Mouse (Mus musculus) hindbrain, embryonic 14.5 days (tissue): ENCODE measurements around the gene Rnf151. TPM values are rescaled to one million over a fixed set of nuclear protein-coding genes. Genes with fewer than 3 reads are reported as not detected.

Experiments used
- ATAC-seq: fragments of 200-750 bp; cut with Nextera tagmentation; 2 replicates; pipeline ENCODE4 v1.8.0; 2017; ENCODE audit warnings: moderate number of reproducible peaks, mild to moderate bottlenecking, moderate TSS enrichment, moderate library complexity; ENCODE audit not compliant: low FRiP score
- DNase-seq: peaks from one replicate; pipeline ENCODE4 v3.0.0-alpha.2; 2015; ENCODE audit warnings: low spot score
- H3K27ac ChIP-seq: fragments of 300-500 bp; sonication (generic); 2 replicates; pipeline ENCODE4 v1.5.1; 2014; ENCODE audit warnings: mild to moderate bottlenecking, moderate library complexity
- H3K27me3 ChIP-seq: fragments of 300-500 bp; sonication (generic); 2 replicates; pipeline ENCODE4 v1.6.1; 2014; ENCODE audit warnings: mild to moderate bottlenecking, low read length, mixed read lengths; ENCODE audit not compliant: control insufficient read depth, insufficient read depth
- H3K36me3 ChIP-seq: fragments of 300-500 bp; sonication (generic); replicated peaks from 2 replicates; pipeline ENCODE4 v1.6.1; 2014; ENCODE audit not compliant: control insufficient read depth, insufficient read depth
- H3K4me1 ChIP-seq: fragments of 300-500 bp; sonication (generic); replicated peaks from 2 replicates; pipeline ENCODE4 v1.6.1; 2014; ENCODE audit warnings: antibody characterized with exemption, low read length, mixed read lengths; ENCODE audit not compliant: control insufficient read depth, insufficient read depth
- H3K4me2 ChIP-seq: fragments of 300-500 bp; sonication (generic); replicated peaks from 2 replicates; pipeline ENCODE4 v1.6.1; 2014; ENCODE audit warnings: mild to moderate bottlenecking, moderate library complexity
- H3K4me3 ChIP-seq: fragments of 300-500 bp; sonication (generic); replicated peaks from 2 replicates; pipeline ENCODE4 v1.5.1; 2014; ENCODE audit warnings: mild to moderate bottlenecking, low read length
- H3K9ac ChIP-seq: fragments of 300-500 bp; sonication (generic); 2 replicates; pipeline ENCODE4 v1.6.1; 2014
- H3K9me3 ChIP-seq: fragments of 300-500 bp; sonication (generic); 2 replicates; pipeline ENCODE4 v1.6.1; 2016; ENCODE audit warnings: low read length; ENCODE audit not compliant: control insufficient read depth
- WGBS: fragments of 180-500 bp; shearing (Covaris S2); extraction: QIAGEN DNeasy Blood & Tissue Kit; methylation state at CpG from one replicate; pipeline ENCODE4 v1.1.7; 2014; 5-methylcytosine and 5-hydroxymethylcytosine counted together
- polyA plus RNA-seq: library from polyadenylated mRNA; unstranded; fragments of >200 nt; fragmentation: Nextera tagmentation; extraction: Ambion mirVana; gene quantifications from 2 replicates; pipeline ENCODE4 v1.2.1, GENCODE M21; 2014

Rnf151 gene
- polyA plus RNA-seq, result not detected in 2 replicates

GRCm38 (mm10) chr17:24717943-24718342, at the start of gene Rnf151, which contains the start of gene Rps2:
TSS of gene Rnf151 (minus strand) at chr17:24718063.
TSS of gene Rps2 (plus strand) at chr17:24718116.
- Histone ChIP-seq H3K9ac (peak within 1 kb of the TSS; percentile 90), H3K36me3 (peaks cover 36% of the 10 kb centered on the region), H3K27ac (no peak within 1 kb of the TSS), H3K4me3 (peak within 1 kb of the TSS; percentile 78), H3K4me2 (peak within 1 kb of the TSS; percentile 96), H3K4me1 (peaks cover 18% of the 10 kb centered on the region), H3K9me3 (no peaks in the 10 kb centered on the region), H3K27me3 (no peaks in the 10 kb centered on the region)
- ATAC-seq (no peak), DNase-seq (no peak)
- WGBS, result 85% methylated on average over 4 of the region's 4 CpGs

GRCm38 (mm10) chr17:24766266-24766875, 48.5 kb upstream of the Rnf151 start:
- Histone ChIP-seq H3K27me3 (0 out of 2 replicates have a peak, but pooled peaks cover 5% of the 10 kb centered on the region), H3K4me1 (no peaks in the 10 kb centered on the region), H3K9ac (no peak overlapping the region), H3K4me3 (no peak overlapping the region), H3K36me3 (no peaks in the 10 kb centered on the region), H3K27ac (no peak overlapping the region), H3K9me3 (no peaks in the 10 kb centered on the region), H3K4me2 (no peak overlapping the region)
- DNase-seq (no peak), ATAC-seq (no peak)
- 31% methylated on average over 12 of the region's 12 CpGs for WGBS

DNA sequence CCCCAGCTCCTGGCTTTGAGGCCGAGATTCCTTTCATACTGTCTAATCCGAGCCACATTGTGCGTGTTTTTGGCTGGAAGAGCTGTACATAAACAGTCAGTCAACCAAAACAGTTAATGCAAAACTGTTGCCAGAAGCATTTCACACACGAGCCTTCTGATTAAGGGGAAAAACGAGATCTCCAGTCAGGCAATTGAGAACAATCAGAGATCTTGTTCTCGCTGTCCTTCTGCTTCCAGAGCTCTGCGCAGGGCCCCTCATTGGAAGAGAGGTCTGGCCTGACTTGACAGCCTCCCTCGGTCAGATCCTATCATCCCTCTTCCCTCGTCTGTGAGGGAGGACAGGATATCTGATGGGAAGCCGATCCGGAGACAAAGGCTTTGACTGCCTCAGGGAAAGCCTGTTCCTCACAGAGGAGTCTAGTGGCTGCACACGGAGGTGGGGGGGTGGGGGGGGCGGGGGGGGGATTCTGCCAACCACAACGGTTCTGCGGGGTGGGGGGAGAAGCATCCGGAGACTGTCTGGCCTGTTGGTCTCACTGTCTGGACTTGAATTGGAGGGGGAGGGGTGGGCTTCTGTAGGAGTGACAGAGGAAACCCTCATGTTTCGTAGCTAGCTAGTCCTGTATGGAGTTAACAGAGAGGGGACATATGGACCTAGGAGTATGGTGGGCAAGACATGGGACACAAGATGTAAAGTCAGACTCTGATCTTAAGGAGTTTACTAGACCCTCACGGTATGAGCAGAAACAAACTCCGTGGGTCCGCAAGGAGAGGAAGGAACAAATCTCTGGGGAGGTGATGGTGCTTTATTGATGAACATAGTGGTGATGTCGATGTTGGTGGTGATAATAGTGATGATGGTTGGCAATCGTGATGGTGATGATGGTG, 47.4 kb upstream of the Rnf151 start:
- no peaks in the 10 kb centered on the region for H3K36me3 ChIP-seq
- whole genome bisulfite sequencing, result 50% methylated on average over 22 of the region's 22 CpGs
- no peak for DNase-seq
- H3K4me1 ChIP-seq, result no peaks in the 10 kb centered on the region
- ATAC-seq, result no peak
- 0 out of 2 replicates have a peak, but pooled peaks cover 5% of the 10 kb centered on the region for H3K27me3 ChIP-seq
- no peak overlapping the region for H3K4me2 ChIP-seq
- H3K4me3 ChIP-seq, result no peak overlapping the region
- no peak overlapping the region for H3K9ac ChIP-seq
- 0 out of 2 replicates have a peak, but pooled peaks cover 7% of the 10 kb centered on the region for H3K9me3 ChIP-seq
- peak overlapping the region; percentile 6; the same call in 1 of the 2 replicates for H3K27ac ChIP-seq

DNA sequence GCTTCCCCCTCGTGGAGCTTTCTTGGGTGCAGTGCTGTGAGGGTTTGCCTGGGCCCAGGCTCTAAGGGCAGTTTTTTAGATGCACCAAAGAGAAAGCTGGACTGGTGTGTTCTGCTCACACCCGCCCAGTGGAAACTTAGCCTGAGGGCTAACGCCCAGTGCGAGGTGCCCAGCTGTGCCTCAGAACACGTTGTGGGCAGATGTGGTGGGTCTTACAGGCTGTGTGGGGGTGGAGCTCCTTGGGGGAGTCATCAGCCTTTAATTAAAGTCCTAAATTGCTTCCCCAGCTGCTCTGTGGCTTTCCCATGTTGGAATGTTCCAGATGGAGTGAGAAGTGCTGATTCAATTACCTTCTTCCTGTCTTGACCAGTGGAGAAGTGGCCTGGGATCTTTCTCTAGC, 43.3 kb upstream of the Rnf151 start:
- no peak overlapping the region for H3K4me3 ChIP-seq
- no peaks in the 10 kb centered on the region for H3K36me3 ChIP-seq
- H3K27me3 ChIP-seq, result peaks cover 1% of the 10 kb centered on the region
- ATAC-seq (no peak), DNase-seq (no peak)
- H3K4me1 ChIP-seq, result no peaks in the 10 kb centered on the region
- 54% methylated on average over 5 of the region's 5 CpGs for WGBS
- H3K9me3 ChIP-seq, result 0 out of 2 replicates have a peak, but pooled peaks cover 7% of the 10 kb centered on the region
- H3K9ac ChIP-seq, result no peak overlapping the region
- no peak overlapping the region for H3K4me2 ChIP-seq
- no peak overlapping the region for H3K27ac ChIP-seq

DNA sequence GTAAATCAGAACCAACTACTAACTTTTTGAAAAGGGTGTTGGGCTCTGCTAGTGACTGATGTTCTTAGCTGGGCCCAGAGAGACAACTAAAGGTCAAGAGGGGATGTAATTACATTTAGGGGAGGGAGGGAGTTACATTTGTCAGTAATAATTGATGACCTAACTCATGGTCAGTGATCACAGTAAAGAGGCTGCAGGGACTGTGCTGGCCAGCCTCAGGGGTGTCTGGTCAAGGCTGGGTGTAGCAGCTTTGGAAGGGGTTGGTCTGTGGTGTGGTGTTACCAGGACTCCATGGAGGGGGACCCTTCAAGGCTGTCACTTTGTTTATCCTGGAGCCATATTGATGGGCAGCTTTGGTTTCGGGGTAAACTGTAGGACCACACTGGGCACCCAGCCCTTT, 39.5 kb upstream of the Rnf151 start:
- Histone ChIP-seq H3K4me3 (no peak overlapping the region), H3K4me1 (0 out of 2 replicates have a peak, but pooled peaks cover 7% of the 10 kb centered on the region), H3K36me3 (no peaks in the 10 kb centered on the region), H3K9me3 (0 out of 2 replicates have a peak, but pooled peaks cover 7% of the 10 kb centered on the region), H3K4me2 (no peak overlapping the region), H3K9ac (no peak overlapping the region), H3K27ac (no peak overlapping the region), H3K27me3 (peaks cover 39% of the 10 kb centered on the region)
- DNase-seq, result no peak
- no peak for ATAC-seq
- 88% methylated on average over 1 of the region's 1 CpGs for WGBS

DNA sequence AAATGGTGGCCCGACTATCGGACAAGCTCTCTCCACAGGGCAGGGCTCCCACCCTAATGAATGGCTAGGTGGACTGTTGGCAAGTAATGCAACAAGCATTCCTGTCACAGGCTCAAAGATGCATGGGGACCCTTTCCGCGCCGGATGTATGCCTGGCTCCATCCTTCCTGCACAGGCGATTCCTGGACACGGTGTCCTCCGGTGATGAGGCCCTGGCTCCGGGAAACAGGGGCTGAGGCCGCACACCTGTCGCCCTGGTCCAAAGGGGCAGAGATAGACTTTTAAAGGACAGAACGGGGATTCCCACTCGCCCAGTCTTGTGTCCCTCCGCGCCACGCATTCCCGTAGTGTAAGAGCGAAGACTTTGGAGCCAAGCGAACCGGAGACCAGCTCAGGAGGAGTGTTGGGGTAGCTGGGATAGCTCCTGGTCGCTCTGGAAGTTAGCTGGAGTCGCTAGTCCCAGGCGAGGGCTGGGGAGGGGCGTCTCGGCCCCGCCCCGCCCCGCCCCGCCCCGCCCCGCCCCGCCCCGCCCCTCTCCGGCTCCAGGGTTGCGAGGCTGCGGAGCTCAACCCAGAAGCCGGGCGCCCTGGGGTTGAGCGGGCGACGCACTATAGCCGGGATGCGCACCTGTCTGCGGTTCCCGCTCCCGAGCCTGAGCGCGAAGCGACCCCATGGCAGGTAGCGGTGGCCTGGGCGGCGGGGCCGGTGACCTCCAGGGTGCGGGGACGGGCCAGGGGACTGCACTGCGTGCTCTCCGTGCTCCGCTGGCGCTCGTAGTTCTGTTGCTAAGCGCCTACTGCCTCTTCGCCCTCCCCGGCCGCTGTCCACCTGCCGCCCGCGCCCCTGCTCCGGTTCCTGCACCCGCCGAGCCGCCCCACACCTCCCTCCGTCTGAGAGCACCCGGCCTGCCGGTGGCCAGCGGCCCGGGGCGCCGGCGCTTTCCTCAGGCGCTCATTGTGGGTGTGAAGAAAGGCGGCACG, 34.8 kb upstream of the Rnf151 start, which contains the start of gene Hs3st6:
Hs3st6 (plus strand) TSS at position 574 of the 980 bp plus-strand sequence.
- no peak for ATAC-seq
- Histone ChIP-seq H3K27me3 (peaks cover 64% of the 10 kb centered on the region), H3K9me3 (no peaks in the 10 kb centered on the region), H3K36me3 (no peaks in the 10 kb centered on the region), H3K4me2 (peak within 1 kb of the TSS; percentile 75), H3K27ac (no peak within 1 kb of the TSS), H3K4me1 (0 out of 2 replicates have a peak, but pooled peaks cover 10% of the 10 kb centered on the region), H3K9ac (peak within 1 kb of the TSS; percentile 45; the same call in 1 of the 2 replicates), H3K4me3 (peak within 1 kb of the TSS; percentile 40)
- WGBS, result under 1% methylated on average over 54 of the region's 82 CpGs
- no peak for DNase-seq

- no peak overlapping the region for H3K27ac ChIP-seq
- no peaks in the 10 kb centered on the region for H3K36me3 ChIP-seq
- DNase-seq, result no peak
- H3K4me2 ChIP-seq, result no peak overlapping the region
- H3K4me3 ChIP-seq, result no peak overlapping the region
- no peak overlapping the region for H3K9ac ChIP-seq
- 0 out of 2 replicates have a peak, but pooled peaks cover 10% of the 10 kb centered on the region for H3K4me1 ChIP-seq
- H3K27me3 ChIP-seq, result peaks cover 64% of the 10 kb centered on the region
- no peaks in the 10 kb centered on the region for H3K9me3 ChIP-seq
- 28% methylated on average over 4 of the region's 4 CpGs for WGBS
- no peak for ATAC-seq
These were observed 33.7 kb upstream of the Rnf151 start for GRCm38 (mm10) chr17:24751528-24751927.

- Histone ChIP-seq H3K27me3 (peaks cover 22% of the 10 kb centered on the region), H3K4me3 (no peak overlapping the region), H3K27ac (no peak overlapping the region), H3K9ac (no peak overlapping the region), H3K36me3 (no peaks in the 10 kb centered on the region), H3K9me3 (no peaks in the 10 kb centered on the region), H3K4me2 (no peak overlapping the region), H3K4me1 (no peaks in the 10 kb centered on the region)
- ATAC-seq (no peak), DNase-seq (no peak)
- WGBS, result 47% methylated on average over 4 of the region's 4 CpGs
These were observed 29.1 kb upstream of the Rnf151 start for GRCm38 (mm10) chr17:24746986-24747385.
